Mouse (Mus musculus) cerebellum, adult 11 months (tissue): Measurements from ENCODE around the gene Map2k6.
"Not testable (repeated sequence)": the region's sequence is repeated elsewhere in the genome, so short reads cannot be mapped to it uniquely, and the experiment has no call there.

Experiments
- DNase-seq: peaks from one replicate; pipeline ENCODE4 v3.0.0; 2022

The Map2k6 gene

DNA sequence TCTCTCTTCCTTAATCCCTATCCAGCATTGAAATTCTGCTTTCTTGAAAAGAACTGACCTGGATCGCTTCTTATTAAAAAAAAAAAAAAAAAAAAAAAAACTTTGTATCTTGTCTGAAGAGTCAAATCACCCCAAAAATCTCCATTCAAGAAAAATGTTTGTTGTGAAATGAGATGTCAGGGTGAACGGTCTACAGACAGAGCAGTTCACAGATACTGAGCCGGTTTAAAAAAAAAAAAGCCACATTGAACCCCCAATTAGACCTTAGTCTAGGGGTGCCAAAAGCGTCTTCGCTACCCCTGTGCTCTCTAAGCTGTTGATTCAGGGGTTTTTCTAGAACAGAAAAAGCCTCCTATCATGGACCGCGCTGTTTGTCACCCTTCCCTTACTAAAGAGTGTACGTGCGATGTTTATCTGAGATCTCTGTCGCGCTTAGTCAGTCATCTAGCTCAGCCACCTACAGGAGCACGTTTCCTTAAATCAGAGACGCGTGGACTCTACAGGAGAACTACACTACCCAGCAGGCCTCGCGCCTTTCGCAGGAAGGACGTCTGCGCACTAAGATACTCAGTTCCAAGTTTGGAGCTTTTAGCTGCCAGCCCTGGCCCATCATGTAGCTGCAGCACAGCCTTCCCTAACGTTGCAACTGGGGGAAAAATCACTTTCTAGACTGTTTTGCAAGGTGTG is at the start of gene Map2k6:
TSS of gene Map2k6 (plus strand) at position 570 of the 687 bp plus-strand sequence.
- DNase-seq: peak; percentile 68

DNA sequence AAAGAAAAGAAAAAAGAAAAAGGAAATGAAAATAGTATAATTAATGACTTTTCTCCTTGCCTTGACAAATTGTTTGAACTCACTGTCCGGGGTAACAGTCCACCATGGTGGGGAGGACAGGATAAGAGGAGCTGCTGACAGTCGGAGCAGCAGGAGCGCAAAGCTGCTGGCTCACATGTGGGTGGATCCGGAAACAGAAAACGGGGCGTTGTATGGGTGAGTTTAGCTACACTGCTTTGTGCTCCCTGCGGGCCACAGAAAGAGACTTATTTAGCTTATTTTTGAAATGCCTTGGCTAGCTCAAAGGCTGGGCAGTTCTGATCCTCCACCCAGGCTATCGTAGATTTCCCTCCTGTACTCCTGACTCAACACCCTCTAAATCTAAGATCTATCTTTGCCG is 44.7 kb upstream of the Map2k6 start:
- no peak for DNase-seq

DNA sequence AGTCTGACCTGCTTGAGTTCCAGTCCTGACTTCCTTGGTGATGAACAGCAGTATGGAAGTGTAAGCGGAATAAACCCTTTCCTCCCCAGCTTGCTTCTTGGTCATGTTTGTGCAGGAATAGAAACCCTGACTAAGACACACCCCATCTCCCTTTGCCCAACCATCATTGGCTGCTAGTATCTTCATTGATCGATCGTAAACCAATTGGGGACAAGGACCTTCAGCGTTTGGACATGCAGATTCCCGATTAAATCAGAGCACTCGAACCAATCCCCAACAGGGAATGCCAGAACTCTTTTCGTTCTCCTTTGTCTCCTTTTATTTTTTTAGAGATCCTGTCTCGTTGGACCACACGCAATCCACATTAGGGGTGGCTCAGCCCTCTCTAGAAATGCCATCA is 43.8 kb upstream of the Map2k6 start:
- DNase-seq: not testable (repeated sequence)

DNA sequence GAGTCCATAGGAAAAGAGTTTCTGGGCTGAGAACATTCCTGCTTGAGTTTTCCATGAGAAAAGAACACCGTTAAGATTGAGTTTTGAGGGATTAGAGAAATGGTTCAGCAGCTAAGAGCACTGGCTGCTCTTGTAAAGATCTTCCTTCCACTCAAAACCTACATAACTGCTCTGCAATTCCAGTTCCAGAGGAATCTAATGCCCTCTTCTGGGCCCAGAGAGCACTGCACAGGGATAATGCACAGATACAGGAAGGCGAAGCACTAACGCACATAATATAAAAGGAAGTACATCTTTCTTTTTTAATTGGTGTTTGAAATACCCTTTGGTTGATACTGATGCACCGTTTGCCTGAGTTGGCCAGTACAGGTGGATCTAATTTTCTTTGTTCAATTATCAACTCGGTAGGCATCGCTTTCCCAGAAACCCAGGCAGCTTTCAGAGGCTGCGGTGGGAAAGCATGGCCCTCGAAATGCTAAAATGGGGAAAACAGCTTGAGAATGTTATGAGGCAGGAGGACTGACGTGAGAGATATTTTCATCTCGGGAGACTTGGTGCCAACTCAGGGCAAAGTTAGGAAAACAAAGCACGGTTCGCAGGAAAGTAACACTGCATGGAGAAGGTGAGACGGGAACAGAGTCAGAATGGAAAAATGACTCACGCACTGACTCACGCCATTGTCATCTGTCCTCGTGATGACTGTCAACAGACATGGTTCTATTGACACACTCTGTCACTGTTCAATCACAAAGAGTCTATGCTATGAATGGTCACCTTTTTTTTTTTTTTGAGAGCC is 41.0 kb upstream of the Map2k6 start:
- peak; percentile 10 for DNase-seq

DNA sequence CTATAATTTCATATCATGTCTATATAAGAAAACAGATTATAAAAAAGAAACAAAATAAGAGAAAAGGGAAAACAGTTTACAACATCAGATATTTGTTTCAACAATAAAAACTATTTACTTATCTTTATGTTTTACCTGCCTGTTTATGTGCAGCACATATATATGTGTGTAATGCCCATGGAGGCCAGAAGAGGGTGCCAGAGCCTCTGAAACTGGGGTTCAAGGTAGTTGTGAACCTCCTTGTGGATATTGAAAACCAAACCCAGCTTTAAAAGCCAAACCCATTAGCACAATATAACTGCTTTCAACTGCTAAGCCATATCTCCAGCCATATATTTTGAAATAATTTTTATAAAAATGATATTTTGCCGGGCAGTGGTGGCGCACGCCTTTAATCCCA is 33.9 kb upstream of the Map2k6 start:
- DNase-seq: no peak

DNA sequence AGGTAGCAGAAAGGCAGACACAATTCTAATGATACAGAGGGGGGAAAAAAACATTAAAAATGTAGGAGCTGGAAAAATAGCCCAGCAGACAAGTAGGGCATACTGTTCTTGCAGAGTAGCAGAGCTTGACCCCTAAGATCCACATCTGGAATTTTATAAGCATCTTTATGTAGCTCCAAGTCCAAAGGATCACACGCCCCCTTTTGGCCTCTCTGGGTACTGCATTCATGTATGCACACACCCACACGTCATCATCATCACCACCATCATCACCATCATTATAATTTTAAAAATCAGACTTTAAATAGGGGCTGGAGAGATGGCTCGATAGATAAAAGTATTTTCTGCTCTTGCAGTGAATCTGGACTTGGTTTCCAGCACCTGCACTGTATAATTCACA is 32.0 kb upstream of the Map2k6 start:
- DNase-seq: no peak

DNA sequence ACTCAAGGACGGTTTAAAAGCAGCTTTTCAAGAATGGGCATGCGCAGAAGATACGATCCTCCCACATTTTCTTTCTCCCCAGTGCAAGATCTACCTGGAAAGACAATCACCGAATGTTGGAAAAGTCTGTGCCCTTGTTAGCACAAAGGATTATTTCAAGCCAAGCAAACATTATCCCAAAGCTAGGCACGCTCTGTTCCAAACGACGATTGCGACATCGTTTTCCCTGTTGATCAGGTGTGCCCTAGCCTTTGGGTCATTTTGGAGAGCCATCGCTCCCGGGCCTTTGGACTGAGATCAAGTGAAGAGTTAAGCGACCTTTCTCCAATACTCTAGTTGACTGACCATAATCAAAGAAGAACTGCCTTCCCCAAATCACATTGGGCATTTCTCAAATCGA is 31.3 kb upstream of the Map2k6 start:
- no peak for DNase-seq

DNA sequence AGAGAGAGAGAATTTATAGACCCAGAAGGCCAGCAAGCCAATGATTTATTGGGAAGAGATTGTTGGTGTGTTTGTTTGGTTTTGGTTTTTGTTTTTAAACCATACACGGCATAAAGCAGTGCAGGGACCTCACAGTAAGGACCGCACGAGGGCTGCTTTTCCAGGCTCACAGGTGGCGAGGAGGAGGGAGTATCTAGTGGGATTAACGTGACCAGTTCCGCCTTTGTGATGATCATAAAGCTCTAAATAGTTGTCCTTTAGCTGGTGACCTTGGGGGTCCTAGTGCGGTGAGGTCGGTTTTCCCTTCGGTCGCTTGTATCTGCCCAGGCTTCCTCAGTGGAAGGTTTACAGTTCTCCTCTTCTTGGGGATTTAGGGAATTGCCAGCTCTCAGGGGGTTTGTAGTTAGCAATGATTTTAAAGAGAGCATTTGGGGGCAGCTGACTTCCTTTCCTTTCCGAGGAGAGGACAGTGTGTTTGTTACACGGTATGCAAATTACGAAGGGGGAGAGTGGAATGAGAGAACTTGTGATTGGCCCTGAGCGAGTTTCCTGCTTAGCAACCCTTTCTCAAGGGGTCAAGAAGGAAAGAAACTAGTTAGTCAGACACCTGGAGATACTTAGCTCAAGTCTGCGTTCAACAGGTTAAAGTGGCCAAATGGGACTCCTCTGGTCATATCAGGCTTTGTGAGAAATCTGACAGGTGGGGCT is 29.5 kb upstream of the Map2k6 start:
- no peak for DNase-seq

DNA sequence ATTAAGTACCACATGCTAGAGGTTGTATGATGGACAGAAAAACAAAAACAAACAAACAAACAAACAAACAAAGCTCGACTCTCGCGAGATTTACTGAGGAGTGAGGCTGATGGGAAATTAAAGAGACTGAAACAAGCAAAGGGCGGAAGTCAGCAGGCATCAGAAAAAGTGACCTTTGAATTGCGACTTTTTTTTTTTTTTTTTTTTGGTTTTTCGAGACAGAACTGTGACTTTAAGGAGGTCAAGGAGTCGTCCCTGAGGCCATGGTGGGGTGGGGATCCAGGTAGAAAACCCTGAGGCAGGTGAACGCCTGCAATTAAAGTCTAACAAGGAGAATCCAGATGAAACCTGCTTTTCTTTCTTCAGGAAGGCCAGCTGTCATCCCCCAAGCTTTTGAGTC is 27.1 kb upstream of the Map2k6 start:
- DNase-seq: no peak

DNA sequence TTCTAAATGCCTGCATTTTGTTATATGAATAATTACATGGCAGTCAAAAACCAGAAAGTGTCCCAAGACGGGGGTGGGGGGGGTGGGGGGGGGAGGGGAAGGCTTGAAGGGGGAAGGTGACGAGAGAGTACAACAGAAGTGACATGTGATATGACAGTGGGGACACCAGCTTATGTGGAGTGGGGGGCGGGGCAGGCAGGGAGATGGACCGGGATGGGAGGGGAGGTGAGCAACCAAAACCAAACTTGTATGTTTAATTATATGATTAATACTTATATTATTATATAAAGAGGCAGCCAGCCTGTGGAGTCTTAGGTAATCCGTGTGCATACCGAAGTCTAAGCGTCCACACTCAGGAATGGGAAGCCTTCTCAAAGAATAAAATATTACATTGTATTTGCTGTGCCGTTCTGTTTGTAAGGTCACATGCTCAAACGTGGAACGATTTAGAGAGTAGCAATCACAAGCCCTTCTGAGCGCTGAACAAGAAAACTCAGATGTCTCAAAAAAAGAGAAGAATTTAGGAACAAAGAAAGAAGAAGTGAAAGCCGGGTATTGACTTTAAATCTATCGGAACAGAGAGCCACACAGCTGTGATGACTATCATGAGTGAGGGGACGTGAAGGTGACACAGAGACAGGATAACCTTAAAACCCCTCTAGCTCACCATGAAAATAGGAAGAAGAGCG is 26.5 kb upstream of the Map2k6 start:
- DNase-seq: no peak

DNA sequence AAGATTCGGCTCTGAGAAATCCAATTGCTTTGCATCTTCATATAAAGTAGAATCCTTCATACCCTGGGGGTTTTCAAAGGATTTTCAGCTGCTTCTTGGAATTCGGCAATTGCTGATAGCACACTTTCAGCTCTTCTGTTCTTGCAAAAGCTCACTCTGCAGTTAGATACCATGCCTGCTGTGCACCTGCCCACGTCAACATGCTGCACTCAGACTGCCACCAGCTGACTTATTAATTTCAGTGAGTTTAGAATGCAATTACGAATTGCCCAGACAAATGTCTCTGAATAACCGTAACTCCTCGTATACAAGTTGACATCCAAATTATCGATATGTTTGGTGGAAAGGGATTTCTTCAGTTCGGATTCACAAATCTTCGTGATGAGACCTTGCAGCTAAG is 24.9 kb upstream of the Map2k6 start:
- DNase-seq: no peak

DNA sequence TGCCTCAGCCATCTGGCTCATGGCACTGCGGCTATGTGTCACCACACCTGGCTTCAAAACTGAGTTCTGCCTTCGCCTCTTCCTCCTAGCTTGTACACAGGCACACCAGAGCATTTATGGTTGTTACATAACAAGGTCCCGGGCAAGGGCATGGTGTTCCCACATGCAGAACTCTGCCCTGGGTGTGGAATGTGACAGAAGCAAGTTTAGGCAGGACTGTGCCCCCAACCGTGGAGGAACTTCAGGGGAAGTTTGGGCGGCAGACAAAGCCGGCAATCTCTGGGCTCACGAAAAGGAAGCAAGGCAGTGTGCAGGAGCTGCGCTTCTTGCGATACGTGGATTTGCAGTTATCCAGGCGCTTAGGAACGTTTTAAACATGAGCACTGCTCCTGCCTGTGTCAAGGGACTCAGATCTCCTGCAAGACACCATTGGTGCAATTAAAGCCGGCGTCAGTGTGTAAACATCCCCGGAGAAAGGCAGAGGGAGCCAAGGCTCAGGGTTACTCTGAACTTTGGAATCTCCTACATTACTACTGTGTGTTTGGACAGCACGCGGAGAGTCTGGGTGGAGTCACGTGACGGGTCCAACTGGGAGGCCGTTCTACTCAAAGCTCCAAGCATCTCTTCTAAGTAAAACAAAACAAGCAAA is 19.1 kb upstream of the Map2k6 start:
- DNase-seq: no peak

DNA sequence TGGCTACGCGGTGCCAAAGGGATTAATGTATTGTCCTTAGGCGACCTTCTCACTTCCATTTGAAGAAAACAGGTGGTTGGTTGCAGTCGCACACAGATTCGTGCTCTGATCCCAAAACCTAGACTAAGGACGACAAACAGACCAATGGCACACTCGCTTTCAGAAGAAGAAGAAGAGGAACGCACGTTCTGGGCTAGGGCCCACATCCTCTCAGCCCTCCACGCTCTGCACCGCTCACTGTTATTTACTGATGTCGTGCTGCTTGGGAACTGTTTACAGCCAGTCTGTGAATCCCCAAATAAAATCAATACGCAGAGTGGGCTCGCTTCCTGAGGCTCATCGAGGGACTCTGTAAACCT is 18.6 kb upstream of the Map2k6 start:
- no peak for DNase-seq

DNA sequence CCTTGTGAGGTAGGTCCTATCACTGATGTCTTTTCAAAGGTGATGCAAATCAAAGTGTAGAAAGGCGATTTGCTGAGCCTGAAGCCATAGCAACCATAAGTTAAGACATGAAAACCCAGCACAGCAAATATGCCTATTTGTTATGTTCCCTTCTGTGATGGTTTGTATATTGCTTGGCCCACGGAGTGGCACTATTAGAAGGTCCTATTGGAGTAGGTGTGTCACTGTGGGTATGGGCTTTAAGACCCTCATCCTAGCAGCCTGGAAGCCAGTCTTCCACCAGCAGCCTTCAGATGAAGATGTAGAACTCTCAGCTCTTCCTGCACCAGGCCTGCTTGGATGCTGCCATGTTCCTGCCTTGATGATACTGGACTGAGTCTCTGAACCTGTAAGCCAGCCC is 13.4 kb upstream of the Map2k6 start:
- DNase-seq: no peak

DNA sequence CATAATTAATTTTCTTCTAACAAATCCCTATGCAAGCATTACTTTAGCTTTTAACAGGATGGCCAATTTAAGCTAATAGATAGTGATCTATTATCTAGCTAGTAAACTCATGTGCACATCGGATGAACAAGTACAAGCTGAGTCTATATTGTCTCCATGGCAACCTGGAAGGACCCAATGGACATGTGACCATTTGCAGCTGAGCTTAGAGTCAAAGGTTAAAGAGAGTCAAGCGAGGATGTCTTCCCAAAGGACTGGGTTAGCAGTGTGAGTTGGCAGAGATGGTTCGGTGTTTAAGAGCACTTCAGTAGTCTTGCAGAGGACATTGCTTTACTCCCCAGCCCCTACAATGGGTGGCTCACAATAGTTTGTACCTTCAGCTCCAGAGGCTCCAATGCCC is 6.2 kb upstream of the Map2k6 start:
- DNase-seq: no peak

DNA sequence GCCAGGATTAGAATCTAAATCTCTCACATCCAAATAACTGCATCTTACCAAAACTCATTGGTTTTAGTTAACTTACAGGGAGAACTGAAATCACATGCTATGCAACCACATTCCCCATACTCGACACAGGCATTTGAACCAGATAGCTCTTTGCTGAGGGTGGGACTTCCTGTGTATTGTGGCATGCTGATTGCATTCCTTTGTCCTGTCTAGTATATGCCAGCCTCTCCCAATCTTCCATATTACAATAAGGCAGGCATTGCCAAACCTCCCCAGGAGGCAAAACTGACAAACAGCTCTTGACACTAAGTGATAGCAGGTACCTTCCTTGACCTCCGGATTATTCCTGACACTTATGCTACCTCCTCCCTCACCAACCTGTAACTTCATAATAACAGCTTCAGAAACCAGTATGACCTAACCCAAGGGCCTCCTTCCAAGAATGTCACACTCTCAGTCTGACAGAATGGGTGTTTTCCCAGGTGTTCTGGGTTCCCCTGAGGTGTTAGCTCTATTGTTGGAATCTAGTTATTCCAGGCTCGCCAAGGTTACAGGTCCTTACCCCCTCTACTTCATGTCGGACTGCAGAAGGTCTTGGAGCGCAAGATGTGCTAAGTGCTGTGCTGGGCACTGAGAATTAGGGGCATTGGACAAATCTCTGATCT is 4.0 kb upstream of the Map2k6 start:
- no peak for DNase-seq

DNA sequence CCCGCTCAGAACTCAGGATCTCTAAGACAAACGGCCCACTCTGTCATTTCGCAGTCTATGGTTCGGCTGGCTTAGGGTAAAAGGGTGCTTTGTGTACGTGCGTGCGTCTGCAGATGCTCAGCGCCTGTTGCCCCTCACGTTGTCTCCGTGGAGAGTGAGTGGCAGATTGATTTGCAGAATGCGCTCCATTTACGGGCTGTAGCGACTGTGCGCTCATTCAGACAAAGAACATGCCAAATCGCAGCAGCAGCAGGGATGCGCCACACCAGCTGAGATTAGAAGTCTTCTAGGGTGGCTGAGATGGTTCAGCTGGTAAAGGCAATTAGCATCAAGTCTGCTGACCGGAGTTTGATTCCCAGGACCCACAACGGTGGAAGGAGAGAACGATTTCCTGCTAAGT is 2.8 kb upstream of the Map2k6 start:
- DNase-seq: no peak

DNA sequence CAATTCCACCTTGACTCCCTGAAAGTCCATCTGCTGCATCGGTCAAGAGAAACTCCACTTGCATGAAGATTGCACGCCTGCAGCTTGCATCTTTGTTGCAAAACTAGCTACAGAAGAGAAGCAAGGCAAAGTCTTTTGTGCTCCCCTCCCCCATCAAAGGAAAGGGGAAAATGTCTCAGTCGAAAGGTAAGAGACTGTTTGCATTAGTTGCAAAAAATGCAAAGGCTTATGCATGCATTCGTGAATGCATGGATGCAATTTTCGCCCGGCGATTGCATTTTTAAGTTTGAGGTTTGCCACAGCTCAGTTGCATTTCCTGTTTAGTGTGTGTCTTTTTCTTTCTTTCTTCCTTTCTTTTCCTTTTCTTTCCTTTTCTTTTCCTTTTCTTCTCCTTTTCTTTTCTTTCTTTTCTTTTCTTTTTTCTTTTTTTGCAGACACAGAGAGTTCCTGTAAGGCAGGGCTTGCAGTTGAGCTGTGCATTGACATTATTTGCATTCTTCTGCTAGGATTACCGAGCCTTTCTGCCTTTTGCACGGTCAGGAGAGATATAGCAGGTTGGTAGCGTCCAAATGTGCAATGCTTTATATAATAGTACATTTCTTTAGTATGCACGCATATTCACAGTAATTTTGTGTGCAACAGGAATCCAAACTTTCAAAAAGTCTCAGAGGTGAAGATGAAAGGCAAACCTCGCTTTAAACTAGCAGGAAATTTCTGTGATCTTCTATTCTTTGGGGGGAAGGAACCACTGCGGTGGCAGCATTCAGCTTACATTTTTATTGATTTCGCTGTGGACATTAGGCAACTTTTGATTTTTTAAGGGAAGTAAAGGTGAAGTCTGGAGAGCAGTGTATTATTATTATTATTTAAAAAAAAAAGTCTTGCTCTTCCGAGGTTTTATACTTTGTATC is 573 bp downstream of the Map2k6 start:
- no peak for DNase-seq

DNA sequence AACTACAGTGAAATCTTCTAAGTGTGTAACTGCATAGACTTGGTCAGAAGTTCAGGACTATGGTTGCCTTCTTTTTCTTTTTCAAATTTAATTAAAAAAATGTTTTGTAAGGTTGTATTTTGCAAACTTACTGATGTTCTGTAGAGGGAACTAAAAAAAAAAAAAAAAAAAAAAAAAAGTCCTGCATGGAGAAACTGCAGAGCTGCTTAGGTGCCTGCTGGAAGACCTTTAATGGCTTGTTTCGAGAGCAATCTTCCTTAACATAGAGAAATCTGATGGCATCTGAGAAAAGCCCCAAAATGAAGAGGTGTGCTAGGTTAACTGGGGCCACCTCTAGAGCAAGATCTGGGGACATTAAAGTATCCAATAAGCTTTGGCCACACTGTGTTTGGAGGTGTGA is 1.4 kb downstream of the Map2k6 start:
- no peak for DNase-seq

DNA sequence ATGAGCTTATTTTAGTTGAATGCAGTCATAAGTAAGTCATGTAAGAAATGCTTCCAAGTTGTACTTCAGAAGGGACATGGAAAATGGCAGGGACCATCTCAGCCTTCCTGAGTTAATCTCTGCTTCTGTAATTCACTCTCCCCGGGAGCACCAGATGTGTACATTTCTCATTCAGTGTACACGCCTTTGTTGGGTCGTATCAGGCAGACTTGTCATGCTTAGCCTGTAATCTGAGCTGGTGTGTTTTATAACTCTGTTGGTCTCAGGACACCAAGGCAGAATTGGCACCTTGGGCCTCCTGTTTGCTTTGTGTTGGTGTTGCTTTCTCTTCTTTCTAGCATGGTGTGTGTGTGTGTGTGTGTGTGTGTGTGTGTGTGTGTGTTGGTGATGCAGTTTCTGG is 3.7 kb downstream of the Map2k6 start:
- DNase-seq: no peak

DNA sequence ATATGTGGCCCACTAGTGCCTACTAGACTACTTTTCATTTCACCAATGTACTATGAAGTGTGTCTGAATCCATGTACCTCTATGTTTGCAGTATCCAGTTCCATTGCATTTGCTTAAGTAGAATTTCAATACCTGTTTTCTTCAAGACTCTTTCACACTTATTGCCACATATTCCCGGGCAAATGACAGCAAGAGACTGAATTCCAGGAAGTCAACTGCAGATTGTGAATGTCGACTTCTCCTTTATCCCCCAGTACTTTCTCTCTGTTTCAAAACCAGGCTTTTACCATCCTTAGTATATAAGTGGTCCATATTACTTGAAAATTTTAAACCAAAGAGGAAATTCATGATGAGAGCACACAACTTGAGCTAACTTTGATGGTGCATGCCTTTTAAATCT is 4.7 kb downstream of the Map2k6 start:
- DNase-seq: no peak
